Mouse (Mus musculus) testis, adult 10 weeks (tissue): ENCODE data around the gene Map1b. TPM values are rescaled to one million over a fixed set of nuclear protein-coding genes. Genes with fewer than 3 reads are reported as not detected.

Experiments used
- polyA plus RNA-seq: library from polyadenylated mRNA; stranded (reverse); fragments of 350-450 nt; fragmentation: Illumina TruSeq; extraction: RNeasy Lipid Tissue Mini Kit (QIAGEN cat#74804); gene quantifications from one replicate; pipeline ENCODE4 v1.2.3, GENCODE M21; 2014; ENCODE audit warnings: low read depth, low replicate concordance

Gene Map1b
- polyA plus RNA-seq = 16.2 TPM

DNA sequence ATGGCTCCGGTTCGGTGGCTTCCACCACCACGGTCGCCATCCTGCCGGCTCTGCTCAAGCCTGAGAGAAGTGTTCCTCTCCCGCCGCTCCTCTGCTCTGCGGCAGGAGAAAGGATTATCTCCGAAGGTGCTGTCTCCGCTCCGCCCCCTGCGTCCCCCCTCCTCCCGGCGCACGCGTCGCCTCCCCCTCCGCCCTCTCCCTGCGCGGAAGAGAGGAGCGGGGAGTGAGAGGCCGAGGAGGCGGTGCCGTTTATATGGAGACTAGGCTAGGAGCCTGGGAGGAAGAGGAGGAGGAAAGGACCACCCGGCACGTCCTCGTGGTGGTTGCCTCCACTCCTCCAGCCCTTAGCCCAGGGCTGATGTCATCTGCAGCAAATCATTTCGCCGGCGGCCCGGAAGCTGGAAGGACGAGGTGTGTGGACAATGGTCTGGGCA lies at the start of gene Map1b:
Map1b (minus strand) TSS at position 93 of the 434 bp plus-strand sequence.

Other genes with a start within 250 kb of the Map1b start
- 38.2 TPM for gene Ptcd2, start 171.8 kb downstream of the Map1b start, polyA plus RNA-seq
- gene Mrps27, start 171.8 kb downstream of the Map1b start, polyA plus RNA-seq = 13.2 TPM